Mouse (Mus musculus): ENCODE data around the gene Serpinb6a.

DNA sequence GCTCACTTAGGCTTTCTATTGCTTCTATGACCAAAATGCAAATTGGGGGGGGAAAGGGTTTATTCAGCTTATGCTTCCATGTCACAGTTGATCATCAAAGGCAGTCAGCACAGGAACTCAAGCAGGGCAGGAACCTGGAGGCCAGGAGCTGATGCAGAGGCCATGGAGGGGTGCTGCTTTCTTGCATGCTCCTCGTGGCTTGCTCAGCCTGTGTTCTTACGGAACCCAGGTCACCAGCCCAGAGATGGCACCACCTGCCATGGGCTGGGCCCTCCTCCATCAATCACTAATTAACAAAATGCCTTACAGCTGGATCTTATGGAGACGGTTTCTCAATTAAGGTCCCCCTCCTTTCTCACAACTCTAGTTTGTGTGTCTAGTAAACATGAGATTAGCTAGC, 37.5 kb upstream of the Serpinb6a start:
- TF ChIP-seq ETS1 (conservative IDR thresholded peaks at IDR 0.05; ENCODE audit: low read depth, low read length) (no peak), POLR2A (IDR thresholded peaks at IDR 0.05; ENCODE audit: low read depth, low read length) (no peak)
